Mouse (Mus musculus): Measurements from ENCODE around the gene Isy1. TPM values are rescaled to one million over a fixed set of nuclear protein-coding genes. Genes with fewer than 3 reads are reported as not detected.

The Isy1 gene
- total RNA-seq, 2 experiments from 2014 or later = 16.7 to 120 TPM

DNA sequence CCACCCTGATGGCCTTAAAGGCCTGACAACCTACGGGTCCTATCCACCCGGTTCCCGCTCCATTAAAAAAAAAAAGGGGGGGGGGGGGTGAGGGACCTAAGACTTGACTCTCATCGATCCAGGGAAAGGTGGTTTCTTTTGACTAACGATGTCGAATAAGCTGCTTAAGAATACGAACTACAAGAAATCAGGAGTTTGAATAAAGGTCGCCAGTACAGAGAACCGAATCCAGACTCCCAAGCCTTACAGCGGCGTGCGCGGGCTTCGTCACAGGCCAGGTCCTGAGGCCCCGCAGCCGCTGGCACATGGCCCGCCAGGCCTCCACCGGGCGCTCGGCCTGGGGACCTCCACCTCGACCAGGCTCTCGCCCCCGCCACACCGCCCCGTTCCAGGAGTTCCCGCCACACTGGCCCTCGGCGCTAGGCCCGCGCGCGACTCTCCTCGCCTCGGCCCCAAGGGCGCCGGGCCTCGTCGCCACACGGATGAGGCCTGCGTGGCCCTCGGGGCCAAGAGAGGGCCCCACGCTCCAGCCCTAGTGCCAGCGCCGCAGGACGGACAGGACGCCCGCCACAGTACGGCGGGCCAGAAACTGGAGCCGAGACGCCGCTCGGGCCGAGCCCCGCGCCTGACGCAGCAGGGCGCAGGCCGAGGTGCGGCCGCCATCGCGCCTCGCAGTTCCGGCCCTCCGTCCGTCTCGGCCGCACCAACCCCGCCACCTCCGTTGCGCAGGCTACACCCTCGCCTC lies 11.7 kb upstream of the Isy1 start:
- ATAC-seq (ENCODE audit: poor library complexity, severe bottlenecking) = peak; percentile 51

DNA sequence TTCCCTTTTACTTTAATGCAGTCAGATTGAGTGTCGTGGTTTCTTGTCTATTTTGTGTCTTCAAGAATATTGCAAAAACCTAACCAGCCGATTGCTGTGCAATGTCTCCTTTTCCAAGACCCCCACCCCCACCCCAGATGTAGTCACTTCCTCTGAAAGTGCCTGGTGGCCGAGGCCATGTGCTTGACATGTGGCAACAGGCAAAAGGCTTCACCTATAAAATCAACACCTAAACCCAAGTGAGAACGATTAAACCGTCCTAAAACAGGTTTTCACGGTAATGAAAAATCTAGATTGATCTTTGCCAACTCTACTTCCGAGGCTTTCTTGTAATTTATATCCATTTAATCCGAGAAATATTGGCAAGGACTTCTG lies 11.2 kb upstream of the Isy1 start:
- ATAC-seq (ENCODE audit: poor library complexity, severe bottlenecking) = 0 out of 2 replicates have a peak, but pooled peaks have one; percentile 14

DNA sequence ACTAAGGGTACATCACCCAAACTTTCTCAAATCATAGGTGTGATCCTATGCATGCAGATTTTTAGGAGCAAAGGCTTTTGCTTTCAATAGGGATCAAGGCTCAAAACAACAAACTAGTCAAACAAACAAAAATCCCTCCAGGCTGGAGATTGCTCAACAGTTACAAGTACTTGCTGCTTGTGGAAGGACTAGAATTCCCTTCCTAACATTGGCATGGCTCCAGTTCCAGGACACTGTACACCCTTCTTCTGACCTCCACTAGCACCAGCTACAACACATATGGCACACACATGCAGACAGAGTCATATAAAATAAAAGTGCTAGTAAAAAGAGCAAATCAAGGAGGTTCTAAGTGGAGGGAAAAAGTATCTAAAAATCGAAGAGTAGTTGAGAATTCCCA lies 8.2 kb upstream of the Isy1 start:
- no peak for ATAC-seq (ENCODE audit: poor library complexity, severe bottlenecking)

DNA sequence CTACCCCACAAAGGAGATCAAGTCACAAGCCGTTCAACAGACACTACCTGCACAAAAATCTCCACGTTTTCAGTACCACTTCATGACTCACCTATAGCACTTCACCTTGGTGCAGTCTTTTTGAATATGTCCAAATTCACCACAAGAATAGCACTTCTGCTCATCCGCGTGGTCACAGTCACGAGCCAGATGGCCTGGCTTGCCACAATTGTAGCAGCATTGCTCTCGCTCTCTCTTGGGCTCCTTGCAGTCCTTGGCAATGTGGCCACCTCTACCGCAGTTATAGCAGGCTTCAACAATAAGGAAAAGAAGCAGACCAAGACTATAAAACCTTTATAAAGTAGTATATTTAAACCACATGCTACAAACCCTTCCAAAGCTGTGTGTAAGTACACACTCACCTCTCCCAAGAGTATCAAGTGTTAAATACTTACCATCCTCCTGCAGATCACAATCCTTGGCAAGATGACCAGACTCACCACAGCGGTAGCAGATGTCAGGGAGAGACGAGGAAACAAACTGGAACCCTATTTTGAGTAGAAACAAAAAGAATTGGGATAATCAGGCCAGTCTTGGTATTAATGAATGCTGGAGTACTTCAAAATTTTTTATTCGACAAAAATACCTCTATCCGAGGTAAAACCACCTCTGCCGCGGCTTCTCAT lies 6.6 kb upstream of the Isy1 start:
- ATAC-seq (ENCODE audit: poor library complexity, severe bottlenecking) = no peak

DNA sequence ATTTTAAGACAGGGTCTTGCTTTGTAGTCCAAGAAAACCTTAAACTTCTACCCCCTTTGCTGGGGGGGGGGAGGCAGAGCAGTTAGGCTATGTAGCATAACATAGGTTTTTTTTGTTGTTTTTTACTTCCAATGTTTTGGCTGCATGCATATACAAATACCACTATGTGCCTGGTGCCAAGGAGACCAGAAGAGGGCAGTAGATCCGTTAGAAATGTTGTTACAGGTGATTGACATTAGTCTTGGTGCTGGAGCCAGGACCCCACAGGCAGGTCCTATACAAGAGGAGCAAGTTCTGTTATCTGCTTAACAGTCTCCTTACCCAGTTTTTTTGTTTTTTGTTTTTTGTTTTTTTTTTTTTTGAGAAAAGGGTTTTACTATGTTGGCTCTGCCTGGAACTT lies 3.7 kb upstream of the Isy1 start:
- ATAC-seq (ENCODE audit: poor library complexity, severe bottlenecking) = no peak

DNA sequence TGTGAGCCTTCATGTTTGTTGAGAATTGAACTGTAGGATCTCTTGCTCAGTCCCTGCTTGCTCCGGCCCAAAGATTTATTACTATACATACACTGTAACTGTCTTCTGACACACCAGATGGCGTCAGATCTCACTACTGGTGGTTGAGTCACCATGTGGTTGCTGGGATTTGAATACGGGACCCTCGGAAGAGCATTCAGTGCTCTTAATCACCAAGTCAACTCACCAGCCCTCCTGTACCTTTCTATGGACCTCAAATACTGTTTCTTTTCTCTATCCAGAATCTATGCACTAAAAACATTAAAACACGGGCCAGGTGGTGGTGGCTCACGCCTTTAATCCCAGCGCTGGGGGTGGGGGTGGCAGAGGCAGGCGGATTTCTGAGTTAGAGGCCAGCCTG lies 3.0 kb upstream of the Isy1 start:
- no peak for ATAC-seq (ENCODE audit: poor library complexity, severe bottlenecking)

DNA sequence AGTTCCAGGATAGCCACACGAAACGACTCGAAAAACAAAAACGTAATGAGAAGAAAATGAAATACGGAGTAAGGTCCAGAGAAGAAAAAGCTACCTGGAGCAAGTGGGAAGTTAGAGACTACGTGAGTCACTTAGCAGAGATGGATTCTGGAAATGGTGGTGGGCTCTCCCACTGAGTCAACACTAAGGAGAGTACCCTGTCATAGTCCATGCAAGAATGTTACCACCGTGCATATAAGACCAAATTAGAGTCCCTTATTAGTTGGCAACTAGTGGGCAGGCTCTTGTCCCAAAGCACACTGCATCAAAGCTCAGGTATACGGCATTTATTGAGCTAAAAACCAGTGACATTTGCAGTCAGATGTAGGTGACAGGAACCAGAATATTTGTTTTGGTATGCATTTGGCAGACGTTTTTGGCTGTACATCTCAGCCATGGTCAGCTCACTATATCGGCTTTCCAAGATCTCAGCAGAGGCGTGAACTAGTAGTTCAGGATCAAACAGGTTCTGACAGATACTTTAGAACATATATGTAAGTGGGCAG lies 1.3 kb upstream of the Isy1 start:
- no peak for ATAC-seq (ENCODE audit: poor library complexity, severe bottlenecking)

DNA sequence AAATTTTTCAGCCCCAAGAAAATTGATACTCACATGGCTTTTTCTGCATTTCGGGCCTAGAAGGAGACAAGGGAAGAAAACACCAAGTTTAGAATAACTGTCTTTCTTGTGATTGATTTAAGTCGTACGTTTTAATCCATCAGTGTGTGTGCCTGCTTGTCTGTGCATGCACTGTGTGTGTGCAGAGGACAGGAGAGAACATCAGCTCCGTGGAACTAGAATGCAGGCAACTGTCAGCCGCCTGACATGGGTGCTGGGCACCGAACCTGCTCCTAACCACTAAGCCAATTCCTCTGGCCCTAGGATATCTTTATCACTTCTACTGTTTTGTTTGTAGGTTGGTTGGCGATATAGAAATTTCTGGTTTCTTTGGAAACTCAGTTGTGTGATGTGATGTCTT lies 2.9 kb downstream of the Isy1 start, which contains the start of gene Gm45140:
Gene Gm45140, minus strand, starts transcription at position 101 of the 400 bp plus-strand sequence.
- no peak for ATAC-seq (ENCODE audit: poor library complexity, severe bottlenecking)

DNA sequence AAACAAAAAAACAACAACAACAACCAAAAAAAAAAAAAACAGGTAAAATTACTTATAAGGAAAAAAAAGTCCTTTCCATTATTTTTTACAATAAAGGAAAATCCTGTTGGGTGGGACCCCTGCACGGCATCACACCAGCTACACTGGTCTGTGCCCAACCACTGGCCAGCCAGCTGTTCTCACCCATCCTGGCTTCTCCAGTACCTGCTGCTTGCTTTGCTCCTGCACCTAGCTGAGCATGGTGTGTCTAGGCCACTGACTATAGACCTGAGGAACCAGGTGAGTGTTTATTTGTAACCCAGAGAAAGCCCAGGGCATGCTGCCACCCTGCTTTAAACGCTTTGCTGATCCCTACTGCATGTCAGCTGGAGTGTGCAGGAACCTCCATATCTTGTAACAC lies 18.2 kb downstream of the Isy1 start:
- no peak for ATAC-seq (ENCODE audit: poor library complexity, severe bottlenecking)

DNA sequence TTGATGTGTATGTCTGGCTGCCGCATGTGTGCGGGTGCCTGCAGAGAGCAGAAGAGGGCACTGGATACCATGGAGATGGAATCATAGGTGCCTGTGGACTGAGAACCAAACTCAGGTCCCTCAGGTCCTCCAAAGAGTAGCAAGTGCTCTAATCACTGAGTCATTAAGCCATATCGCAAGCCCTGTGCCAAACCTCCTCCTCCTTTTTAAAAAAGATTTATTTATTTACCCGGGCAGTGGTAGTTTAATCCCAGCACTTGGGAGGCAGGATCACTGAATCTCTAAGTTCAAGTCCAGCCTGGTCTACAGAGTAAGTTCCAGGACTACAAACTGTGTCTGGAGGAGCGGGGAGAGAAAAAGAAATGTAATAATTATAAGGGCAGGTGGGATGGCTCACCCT lies 24.1 kb downstream of the Isy1 start:
- no peak for ATAC-seq (ENCODE audit: poor library complexity, severe bottlenecking)

DNA sequence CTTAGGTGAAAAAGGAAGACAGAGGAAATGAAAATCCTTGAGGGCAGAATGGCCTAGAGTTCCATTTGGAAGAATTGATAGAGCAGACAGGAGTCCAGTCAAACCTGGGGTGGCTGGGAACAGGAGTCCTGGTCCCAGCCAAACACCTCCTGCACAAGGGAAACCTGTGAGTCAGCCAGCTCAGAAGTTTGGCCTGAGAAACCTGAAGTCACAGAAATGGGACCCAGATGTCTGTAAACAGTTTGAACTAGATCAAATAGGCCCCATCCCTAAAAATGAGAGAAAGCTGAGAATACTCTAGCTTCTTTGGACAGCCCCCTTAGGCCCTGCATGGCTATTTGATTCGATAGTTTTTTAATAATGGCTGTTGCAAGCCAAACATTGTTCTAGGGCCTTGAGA lies 25.9 kb downstream of the Isy1 start:
- no peak for ATAC-seq (ENCODE audit: poor library complexity, severe bottlenecking)

DNA sequence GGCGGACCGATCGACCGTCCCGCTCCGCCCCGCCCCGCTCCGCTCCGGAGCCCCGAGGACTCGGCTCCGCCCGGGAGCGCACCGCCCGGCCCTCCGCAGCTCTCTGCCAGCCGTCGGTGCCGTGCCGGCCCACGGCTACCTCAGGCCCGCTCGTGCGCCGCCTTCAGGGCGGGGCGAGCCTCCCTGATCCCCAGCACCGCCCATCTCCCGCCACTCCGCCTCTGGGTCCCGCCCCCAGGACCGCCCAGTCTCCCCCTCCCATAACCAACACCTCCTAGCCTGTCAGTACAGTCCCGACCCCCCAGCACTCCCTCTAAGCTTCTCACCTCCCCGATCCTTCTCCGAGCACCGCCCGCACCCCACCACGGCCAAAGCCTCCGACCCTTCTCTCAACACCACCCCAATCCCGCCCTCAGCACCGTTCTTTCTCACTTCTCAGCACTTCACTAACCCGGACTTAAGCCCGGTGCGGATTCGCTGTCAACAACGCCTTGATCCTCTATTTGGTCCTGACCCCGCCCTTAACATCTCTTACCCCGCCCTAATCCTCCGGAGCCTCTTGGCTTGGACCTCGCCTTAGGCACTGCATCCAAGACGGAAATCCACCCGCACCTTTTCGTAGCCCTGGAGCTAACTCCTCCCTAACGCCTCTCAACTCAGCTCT lies 26.8 kb downstream of the Isy1 start, which contains the start of gene Rab43:
Gene Rab43, minus strand, starts transcription at position 490 of the 664 bp plus-strand sequence.
- ATAC-seq (ENCODE audit: poor library complexity, severe bottlenecking) = peak; percentile 79

DNA sequence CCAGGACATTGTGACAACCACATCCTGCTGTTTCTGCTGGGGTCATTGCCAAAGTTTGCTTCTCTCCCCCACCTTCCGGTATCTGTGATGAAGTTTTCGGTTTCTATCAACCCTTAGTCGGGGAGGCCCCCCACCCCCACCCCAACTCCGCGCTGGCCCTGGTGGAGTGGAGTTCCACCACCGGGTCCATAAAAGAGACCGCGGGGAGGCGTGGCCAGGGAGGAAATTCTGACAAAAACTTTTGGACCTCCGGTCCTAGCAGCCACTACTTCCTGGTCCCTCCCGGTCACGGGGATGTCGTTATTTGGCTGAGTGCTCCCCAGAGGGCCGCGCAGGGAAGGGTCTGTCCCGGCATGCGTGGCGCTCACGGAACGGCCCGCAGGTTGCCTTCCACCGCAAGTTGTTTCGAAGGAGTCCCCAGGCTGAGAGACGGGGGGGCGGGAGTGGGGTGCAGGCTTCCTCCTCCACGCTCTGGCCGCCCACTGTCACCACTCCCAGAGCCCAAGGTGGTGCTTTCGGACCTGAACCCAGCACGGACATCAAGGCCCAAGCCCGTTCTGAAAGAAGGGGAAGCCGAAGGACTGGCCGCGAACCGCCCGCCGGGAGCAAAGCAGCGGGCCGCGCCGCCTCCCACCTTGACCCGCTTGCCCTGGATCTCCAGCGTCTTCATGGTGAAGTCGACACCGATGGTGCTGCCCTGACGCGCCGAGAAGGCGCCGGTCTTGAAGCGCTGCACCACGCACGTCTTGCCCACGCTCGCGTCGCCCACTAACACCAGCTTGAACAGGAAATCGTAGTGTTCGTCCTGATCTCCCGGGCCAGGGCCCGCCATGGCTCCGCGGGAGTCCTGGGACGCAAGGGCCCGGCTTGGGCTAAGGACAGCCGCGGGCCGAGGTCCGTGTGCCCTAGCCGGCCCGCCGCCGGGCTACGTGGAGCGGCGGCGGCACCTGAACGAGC lies 27.6 kb downstream of the Isy1 start:
- peak; percentile 17 for ATAC-seq (ENCODE audit: poor library complexity, severe bottlenecking)

DNA sequence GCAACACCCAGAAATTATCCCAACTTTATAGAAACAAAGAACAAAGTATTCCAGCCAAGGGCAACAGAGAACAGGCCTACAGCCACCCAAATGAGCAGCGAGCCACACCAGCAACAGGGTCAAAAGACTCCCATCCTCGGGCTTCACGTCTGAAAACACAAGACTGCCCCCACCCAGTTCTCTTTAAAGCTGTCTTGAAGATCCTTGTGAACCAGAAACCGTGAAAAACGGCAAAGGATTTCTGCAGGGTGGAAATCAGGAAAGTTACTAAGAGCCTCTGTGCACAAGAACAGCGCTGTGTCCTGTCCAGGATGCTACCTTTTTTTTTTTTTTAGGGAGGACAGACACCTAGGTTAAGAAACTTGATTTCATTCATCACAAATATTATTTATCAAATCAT lies 28.3 kb downstream of the Isy1 start:
- ATAC-seq (ENCODE audit: poor library complexity, severe bottlenecking) = no peak

DNA sequence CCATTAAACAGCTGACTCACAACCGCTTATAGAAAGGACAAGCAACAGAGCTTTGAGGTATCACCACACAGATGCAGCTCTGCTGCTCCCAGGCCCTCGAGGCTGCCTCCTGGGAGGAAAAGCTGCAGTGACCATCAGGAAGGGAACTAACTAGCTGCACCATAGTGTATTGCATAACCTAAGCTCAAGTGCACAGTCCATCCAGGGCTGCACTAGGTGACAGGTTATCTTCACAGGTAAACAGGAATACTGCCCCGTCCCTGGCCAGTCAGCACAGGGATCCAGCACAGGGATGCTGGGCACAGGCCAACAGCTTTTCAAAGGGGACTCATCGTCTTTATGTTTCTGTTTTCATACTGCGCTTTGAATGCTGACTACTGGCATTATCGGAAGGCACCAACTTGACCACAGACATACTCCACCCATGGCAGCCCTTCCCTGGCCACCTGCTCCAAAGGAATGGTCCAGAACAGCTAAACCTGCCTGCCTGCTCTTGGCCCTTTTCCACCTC lies 28.9 kb downstream of the Isy1 start:
- no peak for ATAC-seq (ENCODE audit: poor library complexity, severe bottlenecking)

DNA sequence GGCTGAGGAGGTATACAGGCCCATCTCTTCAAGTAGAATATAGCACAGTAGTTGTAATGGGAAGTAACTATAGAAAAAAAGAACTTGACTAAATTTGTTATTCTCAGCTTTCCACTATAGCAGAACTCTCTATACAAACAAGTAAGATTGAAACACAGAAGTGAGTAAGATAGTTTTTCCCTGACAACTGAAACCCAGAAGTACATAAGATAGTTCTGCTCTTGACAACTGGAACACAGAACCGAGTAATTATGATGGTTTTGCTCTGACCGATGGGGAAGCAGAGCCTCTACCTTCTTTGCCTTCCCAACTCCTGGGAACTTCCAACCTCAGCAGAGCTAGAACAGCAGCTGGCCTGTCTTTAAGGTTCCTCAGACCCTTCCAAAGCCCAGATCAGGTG lies 29.5 kb downstream of the Isy1 start:
- ATAC-seq (ENCODE audit: poor library complexity, severe bottlenecking) = peak; percentile 5; the same call in 1 of the 2 replicates

DNA sequence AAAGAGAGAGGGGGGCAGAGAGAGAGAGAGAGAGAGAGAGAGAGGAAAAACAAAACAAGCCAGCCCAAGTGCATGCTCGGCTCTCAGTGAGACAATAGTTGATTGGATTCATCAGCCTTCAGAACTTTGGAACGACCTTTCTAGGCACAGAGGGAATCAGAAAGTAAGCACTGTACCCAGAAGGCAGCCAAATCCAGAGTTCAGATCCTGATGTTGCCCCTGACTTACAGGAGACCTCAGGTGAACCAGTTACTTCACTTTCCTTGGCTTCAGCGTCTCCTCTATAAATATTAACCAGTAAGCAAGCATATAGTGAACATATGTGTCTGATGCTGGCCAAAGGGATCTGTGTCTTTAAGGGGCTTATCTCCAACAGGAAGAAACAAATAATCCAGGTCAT lies 30.1 kb downstream of the Isy1 start:
- ATAC-seq (ENCODE audit: poor library complexity, severe bottlenecking) = no peak

DNA sequence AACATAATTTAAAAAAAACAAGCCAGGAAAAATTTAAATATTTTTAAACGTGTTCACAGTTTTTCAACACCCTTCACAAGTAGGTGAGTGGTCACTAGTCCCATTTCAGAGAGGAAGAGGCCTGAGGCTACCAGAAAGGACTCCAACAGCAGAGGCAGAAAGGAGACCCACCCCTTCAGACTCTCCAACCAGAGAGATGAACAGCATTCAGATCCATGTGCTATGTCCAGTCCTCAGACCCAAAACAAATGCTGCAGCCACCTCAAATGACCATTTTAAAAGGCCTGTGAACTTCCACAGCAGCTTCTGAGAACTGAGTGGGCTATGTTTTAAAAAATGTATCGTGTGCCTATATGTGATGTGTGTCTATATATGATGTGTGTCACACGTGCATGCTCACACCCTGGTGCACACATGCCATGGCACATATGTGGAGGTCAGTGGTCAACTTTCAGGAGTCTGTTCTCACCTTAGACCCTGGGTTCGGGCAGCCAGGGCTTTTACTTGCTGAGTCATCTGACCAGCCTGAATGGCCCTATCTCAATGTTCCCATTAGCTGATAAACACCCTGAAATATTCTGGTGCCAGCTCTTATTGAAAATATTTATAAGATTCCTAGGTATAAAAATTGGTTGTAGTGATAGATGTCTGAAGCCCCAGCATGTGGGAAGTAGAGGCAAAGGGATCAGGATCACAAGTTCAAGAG lies 30.7 kb downstream of the Isy1 start:
- no peak for ATAC-seq (ENCODE audit: poor library complexity, severe bottlenecking)

DNA sequence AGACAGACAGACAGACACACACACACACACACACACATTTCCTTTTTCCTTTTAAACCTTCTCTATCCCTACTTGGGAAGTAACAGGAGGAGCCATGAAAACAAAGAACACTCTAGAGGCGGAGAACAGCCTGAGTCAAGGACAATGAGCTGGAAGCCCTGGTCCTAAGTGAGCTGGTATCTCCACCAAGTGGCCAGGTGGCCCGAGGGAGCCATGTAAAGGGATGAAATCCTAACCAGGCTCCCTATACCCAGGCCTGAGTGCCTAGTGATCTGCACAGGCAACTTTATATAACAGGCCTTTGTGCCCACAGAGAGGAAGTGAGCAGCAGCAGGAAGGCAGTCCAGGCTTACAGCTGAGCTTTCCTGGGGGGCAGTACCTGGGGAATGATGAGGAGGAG lies 31.7 kb downstream of the Isy1 start:
- no peak for ATAC-seq (ENCODE audit: poor library complexity, severe bottlenecking)

DNA sequence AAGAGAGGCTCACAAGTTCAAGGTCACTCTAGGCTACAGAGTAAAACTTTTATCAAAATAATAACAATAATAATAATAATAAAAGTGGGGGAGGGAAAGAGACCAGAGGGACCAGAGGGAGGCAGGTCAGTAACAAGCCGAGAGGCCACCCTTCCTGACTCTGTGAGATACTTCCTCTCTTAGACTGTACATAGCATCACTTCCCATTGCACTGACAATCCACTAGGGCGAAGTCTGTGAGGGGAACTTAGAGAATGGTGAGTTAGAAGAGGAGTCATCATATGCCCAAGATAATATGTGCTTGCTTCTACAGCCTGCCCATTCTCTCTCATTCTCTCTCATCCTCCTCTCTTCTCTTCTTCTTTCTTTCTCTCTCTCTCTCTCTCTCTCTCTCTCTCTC lies 32.6 kb downstream of the Isy1 start:
- peak; percentile 76 for ATAC-seq (ENCODE audit: poor library complexity, severe bottlenecking)
